Mouse (Mus musculus) forebrain, embryonic 15.5 days (tissue): ENCODE measurements around the gene Gm10487. TPM values are rescaled to one million over a fixed set of nuclear protein-coding genes. Genes with fewer than 3 reads are reported as not detected.
"Not testable (repeated sequence)": the region's sequence is repeated elsewhere in the genome, so short reads cannot be mapped to it uniquely, and the experiment has no call there.

Experiments
- ATAC-seq: fragments of 200-750 bp; cut with Nextera tagmentation; replicated peaks from 2 replicates; pipeline ENCODE4 v1.8.0; 2017; ENCODE audit warnings: mild to moderate bottlenecking, moderate TSS enrichment, moderate library complexity
- H3K27ac ChIP-seq: fragments of 300-500 bp; sonication (generic); replicated peaks from 2 replicates; pipeline ENCODE4 v1.5.1; 2015; ENCODE audit warnings: mild to moderate bottlenecking, inconsistent platforms
- H3K27me3 ChIP-seq: fragments of 300-500 bp; sonication (generic); 2 replicates; pipeline ENCODE4 v1.6.1; 2015; ENCODE audit warnings: inconsistent platforms
- H3K36me3 ChIP-seq: fragments of 300-500 bp; sonication (generic); 2 replicates; pipeline ENCODE4 v1.6.1; 2015; ENCODE audit warnings: mild to moderate bottlenecking, inconsistent platforms
- H3K4me1 ChIP-seq: fragments of 300-500 bp; sonication (generic); 2 replicates; pipeline ENCODE4 v1.6.1; 2015; ENCODE audit warnings: inconsistent platforms
- H3K4me2 ChIP-seq: fragments of 300-500 bp; sonication (generic); replicated peaks from 2 replicates; pipeline ENCODE4 v1.6.1; 2015; ENCODE audit warnings: mild to moderate bottlenecking, inconsistent platforms
- H3K4me3 ChIP-seq: fragments of 300-500 bp; sonication (generic); 2 replicates; pipeline ENCODE4 v1.5.1; 2015; ENCODE audit warnings: mild to moderate bottlenecking, inconsistent platforms
- H3K9ac ChIP-seq: fragments of 300-500 bp; sonication (generic); replicated peaks from 2 replicates; pipeline ENCODE4 v1.6.1; 2015; ENCODE audit warnings: mild to moderate bottlenecking, inconsistent platforms
- H3K9me3 ChIP-seq: fragments of 300-500 bp; sonication (generic); 2 replicates; pipeline ENCODE4 v1.6.1; 2016; ENCODE audit warnings: inconsistent platforms
- WGBS: fragments of 180-500 bp; shearing (Covaris S2); methylation state at CpG from one replicate; pipeline ENCODE4 v1.1.7; 2015; ENCODE audit warnings: mixed read lengths; 5-methylcytosine and 5-hydroxymethylcytosine counted together
- polyA plus RNA-seq: library from polyadenylated mRNA; unstranded; fragments of >200 nt; fragmentation: Nextera tagmentation; extraction: Ambion mirVana; gene quantifications from 2 replicates; pipeline ENCODE4 v1.2.1, GENCODE M21; 2015

The Gm10487 gene
- not detected in 2 replicates for polyA plus RNA-seq

GRCm38 (mm10) chrX:30843369-30843768 lies at the start of gene Gm10487:
Gene Gm10487 (minus strand): TSS chrX:30843469.
- H3K27ac ChIP-seq, H3K27me3 ChIP-seq, H3K4me3 ChIP-seq, H3K9ac ChIP-seq, H3K36me3 ChIP-seq, H3K4me2 ChIP-seq, H3K4me1 ChIP-seq, ATAC-seq, H3K9me3 ChIP-seq: not testable (repeated sequence)
- WGBS, result no CpG with 5 or more reads among the region's 6 CpGs
